Mouse (Mus musculus) G1E-ER4 (cell line): Measurements from ENCODE around the gene Pdia5. TPM values are rescaled to one million over a fixed set of nuclear protein-coding genes. Genes with fewer than 3 reads are reported as not detected.

Experiments used
- GATA1 ChIP-seq: IDR thresholded peaks from one replicate; pipeline ENCODE4 v1.8.0; 2012; ENCODE audit warnings: low read length, inconsistent platforms
- polyA plus RNA-seq: library from polyadenylated mRNA; stranded (reverse); fragments of >175 nt; gene quantifications from 2 replicates; pipeline ENCODE4 v1.2.3, GENCODE M21; 2012

Pdia5 gene
- polyA plus RNA-seq, 1 experiment: not detected

DNA sequence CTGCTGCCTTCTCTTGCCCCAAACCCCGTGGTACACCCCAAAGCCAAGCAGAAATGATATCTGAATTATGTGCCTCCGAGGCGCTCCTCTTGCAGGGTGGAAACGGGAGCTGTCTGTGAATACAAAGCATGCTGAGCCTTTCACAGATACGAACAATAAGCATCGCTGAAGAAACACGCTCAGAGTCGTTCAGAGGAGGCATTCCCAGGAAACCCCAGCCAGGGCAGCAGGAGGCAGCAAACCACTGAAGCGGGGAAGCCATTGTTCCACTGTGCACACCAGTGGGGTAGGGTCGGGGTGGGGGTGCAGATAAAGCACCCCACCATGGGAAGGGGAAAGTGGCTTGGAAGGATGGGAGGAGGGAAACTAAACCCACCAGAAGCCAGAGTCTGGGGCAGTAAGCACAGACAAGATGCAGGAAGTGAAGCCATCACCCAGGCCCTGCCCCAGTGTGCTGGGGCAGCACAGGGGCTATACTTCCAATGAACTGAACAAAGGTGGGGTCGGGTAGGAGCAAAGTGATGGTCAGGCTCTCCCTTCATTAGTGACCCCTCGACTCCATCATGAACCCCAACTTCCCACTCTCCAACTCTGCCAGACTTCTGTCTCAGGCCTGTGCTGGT, 25.9 kb downstream of the Pdia5 start:
- no peak for TF ChIP-seq GATA1

GRCm38 (mm10) chr16:35463708-35464107, 27.0 kb downstream of the Pdia5 start:
- TF ChIP-seq GATA1: no peak

DNA sequence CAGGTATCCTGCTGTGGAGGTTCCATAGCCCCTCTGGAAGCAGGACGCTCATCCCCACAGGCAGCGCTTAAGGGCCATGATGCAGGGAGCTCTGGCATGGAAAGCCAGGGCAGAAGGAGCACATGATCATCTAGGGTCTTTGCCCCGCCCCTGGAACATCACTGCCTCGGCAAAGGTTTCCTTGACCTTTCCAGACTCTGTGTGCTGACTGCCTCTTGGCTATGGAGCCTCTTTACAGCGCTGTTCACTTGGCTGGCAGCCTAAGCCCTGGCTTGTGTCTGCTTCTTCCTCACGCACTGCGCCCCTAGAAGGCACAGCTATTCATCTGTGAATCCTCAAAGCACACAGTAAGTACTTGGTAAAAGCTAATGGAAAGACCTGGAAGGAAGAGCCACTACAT, 27.7 kb downstream of the Pdia5 start:
- TF ChIP-seq GATA1: no peak

GRCm38 (mm10) chr16:35459584-35459983, 31.1 kb downstream of the Pdia5 start:
- TF ChIP-seq GATA1: no peak

GRCm38 (mm10) chr16:35458297-35458696, 32.4 kb downstream of the Pdia5 start:
- no peak for TF ChIP-seq GATA1

DNA sequence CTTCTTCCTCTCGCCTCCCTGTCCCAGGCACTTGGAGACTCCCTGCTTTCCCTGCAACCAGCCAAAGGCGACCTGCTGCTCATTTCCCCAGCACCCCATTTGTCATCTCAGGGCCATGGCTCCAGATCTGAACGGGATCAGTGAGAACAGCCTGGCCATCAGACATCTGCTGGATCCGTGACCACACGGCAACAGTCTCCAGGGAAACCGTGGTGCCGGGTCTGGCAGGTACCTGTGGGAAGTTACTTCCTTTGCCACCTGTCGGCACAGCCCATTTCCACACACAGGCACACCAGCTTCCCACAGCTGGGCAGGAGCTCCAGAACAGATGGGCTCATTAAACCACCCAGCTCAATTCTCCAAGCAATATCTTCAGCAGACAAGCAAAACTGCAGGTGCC, 33.2 kb downstream of the Pdia5 start:
- no peak for TF ChIP-seq GATA1

DNA sequence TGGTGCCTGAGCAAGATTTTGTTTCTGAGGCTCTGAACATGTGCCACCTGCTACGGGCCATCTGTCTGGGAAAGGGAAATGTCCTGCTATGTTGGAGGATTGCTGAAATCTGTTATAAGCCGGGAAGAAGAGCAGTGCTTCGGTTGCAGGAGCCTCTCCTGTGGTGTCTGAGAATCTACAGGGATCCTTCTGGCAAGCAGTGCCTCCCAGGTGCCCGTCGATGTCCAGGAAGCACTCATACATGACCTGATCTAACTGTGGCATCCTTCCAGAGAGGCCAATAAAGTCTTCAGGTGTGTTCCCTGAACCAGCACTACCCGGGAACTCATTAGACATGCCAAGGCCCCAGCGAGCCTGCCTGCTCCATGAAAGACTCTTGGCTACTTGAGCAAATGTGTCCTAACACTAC, 33.7 kb downstream of the Pdia5 start:
- no peak for TF ChIP-seq GATA1

GRCm38 (mm10) chr16:35456305-35456704, 34.4 kb downstream of the Pdia5 start:
- no peak for TF ChIP-seq GATA1

- TF ChIP-seq GATA1: no peak
Observed at GRCm38 (mm10) chr16:35455822-35456221, 34.9 kb downstream of the Pdia5 start.

DNA sequence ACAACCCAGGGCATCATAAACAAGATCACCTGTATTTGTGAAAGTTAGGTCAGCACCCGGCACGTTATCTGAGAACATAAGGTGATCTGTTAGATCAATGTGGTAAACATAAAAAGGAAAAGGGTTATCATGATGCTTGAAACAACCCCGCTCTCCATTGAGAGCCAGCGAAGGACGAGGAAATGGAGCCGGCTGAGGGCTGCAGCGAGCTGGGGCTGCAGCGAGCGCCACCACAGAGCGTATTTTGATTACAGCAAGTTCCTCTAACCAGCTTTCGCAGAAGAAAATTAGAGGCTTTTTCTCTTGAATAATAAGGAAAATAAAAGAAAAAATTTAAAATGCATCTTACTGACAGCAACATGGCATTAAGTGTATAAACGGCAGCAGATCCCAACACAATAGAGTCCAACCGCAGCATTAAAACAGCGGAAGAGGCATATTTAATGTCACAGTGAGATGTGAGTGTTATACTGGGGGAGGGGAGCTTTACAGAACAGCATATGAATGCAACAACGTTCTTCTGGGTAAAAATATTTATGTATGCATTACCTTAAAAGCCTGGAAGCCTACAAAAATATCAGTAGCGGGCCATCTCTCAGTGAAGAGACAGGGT, 40.5 kb downstream of the Pdia5 start:
- no peak for TF ChIP-seq GATA1

DNA sequence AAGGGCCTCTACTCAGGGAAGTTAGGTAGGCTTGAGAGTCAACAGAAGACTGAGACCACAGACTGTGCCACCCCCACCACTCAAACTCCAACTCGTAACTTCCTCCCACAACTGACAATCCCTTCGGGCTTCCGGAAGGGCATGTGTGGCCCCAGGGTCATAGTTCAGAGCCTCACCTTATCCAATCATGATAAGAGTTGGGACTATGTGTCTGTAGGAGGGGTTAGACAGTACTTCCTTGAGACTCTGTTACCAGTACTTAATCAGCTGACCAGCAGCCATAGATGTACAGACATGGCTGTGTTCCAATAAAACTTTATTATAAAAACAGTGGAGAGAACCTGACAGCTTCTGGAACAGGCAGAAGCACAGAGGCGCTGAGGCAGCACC, 48.7 kb downstream of the Pdia5 start:
- no peak for TF ChIP-seq GATA1

- no peak for TF ChIP-seq GATA1
Observed at GRCm38 (mm10) chr16:35441346-35442025, 49.2 kb downstream of the Pdia5 start.

DNA sequence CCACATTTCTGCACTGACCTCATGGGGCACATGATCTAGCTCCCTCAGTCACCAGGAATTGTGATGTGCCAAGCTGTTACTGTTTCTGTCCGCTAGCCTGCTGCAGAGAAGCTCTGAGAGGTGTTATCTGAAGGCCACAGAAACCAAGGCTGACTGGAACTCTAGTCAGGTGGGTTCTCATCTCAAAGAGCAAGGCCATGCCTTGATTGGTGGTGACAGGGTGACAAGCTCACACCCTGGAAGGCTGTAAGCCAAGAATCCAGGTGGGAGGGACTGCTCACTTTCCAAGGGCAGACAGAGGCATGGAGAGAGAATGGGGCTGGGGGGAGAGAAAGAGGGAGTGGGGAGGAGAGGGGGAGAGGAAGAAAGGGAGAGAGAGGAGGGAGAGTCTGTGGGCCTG, 51.6 kb downstream of the Pdia5 start:
- TF ChIP-seq GATA1: no peak

DNA sequence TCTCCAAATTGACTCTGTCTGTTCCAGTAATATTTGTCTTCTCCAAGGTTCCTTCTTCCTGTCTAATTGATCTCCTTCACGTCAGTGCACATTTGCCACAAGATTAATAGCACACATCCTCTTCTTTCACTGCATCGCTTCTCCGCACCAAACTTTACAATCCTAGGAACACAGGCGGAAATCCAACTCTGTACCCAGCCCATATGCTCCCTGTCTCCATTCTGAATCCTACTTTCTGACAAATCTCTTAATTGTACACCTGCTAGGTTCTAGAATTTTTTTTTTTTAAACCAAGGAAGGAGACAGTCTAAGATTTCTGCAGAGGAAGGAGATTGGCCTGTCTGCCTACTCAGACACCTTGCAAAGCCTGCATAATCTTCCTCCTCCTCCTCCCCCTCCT, 59.1 kb downstream of the Pdia5 start:
- no peak for TF ChIP-seq GATA1

- TF ChIP-seq GATA1: no peak
Observed at GRCm38 (mm10) chr16:35424926-35425325, 65.7 kb downstream of the Pdia5 start.

GRCm38 (mm10) chr16:35423250-35424139, 67.2 kb downstream of the Pdia5 start:
- TF ChIP-seq GATA1: no peak
